Mouse (Mus musculus): Measurements from ENCODE around the gene Tenm2. TPM values are rescaled to one million over a fixed set of nuclear protein-coding genes. Genes with fewer than 3 reads are reported as not detected.

Tenm2 gene
- total RNA-seq, 2 experiments from 2014 or later = not detected

DNA sequence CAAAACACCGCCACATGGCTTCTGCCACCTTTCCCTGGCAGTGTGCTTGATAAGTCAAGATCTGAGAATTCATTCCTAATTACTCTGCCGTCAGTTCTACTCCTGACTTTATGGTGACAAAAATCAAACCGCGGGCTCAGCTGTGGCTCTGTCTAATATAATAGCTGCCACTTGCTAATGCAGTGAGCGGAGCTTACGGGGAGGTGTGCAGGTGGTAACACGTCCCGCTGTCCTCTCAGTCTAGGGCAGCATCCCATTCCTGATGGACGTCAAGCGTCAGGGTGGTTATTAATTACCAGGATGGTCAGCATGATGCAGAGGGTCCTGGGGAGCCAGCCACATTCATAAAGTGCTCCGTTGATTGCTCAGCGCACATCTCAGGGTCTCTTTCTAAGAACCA is 903.5 kb downstream of the Tenm2 start:
- ATAC-seq (replicated peaks; ENCODE audit: low FRiP score, poor library complexity, severe bottlenecking) = no peak

DNA sequence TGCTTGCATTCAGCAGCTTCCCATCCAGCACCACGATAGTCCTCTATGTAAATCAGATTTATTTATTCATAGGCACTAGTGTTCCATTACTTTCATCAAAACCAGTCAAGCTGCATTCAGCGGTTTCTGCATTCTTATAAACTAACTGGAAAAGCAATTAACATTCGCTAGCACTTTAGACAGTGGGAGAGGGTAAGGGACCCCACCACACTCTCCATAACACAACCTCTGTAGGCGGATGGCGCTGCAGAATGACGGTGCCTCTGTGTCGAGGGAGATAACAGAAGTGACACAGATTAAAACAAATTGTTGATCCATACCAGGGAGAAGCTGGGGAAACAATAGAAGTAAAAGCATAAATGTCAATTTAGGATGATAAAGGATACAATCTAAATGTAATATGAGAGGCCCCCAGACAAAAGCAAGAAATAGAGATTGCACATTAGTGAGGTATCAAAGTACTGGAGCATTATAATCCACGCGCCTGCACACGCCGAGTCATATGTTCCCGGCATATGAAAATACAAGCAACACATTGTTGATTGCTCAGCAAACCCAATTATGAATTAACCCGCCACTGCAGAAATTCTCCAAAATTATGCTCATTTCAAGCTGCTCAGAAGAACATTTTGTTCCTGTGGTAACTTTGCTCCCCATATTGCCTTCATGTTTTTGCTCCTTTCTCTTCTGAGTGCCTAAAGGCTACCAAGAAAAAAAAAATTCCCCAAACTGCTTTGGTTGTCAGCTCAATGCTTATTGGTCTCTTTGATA is 904.2 kb downstream of the Tenm2 start:
- no peak for ATAC-seq (replicated peaks; ENCODE audit: low FRiP score, poor library complexity, severe bottlenecking)

DNA sequence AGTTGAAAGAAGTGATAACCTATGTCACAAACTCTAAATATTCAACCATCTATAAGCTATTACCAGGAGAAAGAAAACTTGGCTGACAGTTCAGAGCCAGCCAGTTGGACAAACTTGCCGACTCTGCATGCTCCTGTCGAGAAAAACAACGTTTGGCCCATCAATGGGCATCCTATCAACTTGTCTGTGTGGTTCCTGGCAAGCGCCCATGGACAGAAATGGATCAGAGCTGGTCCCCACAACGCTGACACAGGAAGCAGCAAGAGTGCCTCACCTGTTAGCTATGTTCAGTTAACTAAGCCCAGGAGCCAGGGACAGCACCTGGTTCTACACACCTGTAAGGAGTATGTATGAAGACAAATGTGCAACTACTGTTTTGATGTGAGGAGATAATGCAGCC is 908.5 kb downstream of the Tenm2 start:
- ATAC-seq (replicated peaks; ENCODE audit: low FRiP score, poor library complexity, severe bottlenecking) = no peak

DNA sequence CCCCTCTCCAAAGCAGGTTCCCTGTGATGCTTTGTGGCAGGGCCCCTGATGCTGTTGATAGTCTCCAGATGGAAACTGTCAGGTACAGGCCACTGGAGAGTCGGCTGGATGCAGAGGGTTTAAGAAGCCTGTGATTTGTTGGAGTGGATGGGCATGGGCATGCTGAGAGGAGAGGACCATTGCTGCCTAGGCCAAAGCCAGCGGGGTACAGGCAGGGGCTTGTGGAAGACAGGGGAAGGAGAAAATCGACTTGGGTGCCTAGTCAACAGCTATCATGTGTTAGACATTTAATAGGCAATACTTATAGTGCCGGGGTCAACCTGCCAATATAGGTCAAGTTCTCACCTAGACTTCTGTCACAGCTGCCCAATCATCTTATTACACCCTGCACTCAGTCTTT is 926.4 kb downstream of the Tenm2 start:
- ATAC-seq (replicated peaks; ENCODE audit: low FRiP score, poor library complexity, severe bottlenecking) = no peak

DNA sequence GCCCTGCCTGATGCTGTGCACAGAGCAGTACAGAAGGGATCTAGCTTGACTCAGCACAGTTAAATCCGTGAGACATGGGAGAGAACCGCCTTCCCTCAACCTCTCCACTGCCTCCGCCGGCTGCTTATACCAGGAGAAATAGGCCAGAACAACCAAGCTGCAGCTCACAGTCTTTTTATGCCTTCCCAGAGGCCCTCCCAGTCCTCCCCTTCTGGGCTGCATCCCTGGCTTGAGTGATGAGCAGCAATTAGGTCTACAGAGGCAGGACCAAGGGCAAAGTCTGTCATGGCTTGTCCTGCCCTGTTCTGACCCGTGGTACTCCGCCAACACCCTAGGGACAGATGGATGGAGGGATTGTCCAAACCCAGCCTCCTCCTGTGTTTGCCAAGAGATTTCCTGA is 928.5 kb downstream of the Tenm2 start:
- ATAC-seq (replicated peaks; ENCODE audit: low FRiP score, poor library complexity, severe bottlenecking) = no peak

DNA sequence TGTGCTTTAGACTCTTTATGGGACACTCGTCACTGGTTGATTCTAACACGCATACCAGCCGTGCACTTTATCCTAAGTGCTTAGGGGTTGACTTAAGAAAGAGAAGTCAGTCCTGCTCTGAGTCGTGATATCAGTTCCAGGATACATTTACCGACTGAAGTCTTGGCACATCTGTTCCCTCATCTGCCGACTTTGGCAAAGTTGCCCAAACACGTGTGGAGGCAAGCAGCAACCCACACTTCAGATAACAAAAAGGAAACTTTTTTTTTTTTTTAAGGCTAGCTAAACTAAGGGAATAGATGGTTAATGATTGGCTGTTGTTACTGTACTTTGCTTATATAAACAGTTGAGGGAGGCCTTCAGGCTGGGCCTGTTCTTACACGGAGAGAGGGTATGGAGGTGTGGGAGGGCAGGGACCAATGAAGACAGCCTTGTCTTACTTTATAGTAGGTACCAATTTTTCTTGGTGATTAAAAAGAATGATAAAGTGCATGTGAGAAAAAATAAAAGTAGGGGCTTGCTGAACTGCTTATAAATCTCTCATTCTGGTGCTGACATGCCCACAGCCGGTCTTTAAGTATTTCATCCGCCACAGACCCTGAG is 930.3 kb downstream of the Tenm2 start:
- no peak for ATAC-seq (replicated peaks; ENCODE audit: low FRiP score, poor library complexity, severe bottlenecking)

DNA sequence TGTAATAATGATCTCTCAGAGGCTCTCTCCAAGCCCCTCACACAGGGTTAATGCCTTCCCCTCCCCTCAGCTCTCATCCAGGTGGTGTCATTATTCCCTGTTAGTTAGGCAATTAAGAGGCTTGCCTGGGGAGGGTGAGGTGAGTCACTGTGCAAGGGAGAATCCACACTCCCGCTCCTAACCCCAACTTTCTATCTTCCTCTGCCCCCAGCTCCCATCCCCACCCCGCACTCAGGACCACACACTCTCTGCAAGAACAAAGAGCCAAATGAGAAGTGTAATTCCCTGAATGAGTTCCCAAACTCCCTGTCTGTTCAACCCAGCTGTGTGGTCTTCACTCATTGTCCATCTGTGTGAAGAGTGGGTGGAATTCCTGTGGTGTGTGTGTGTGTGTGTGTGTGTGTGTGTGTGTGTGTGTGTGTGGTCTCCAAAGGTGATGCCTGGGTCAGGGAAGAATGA is 932.8 kb downstream of the Tenm2 start:
- ATAC-seq (replicated peaks; ENCODE audit: low FRiP score, poor library complexity, severe bottlenecking) = no peak

DNA sequence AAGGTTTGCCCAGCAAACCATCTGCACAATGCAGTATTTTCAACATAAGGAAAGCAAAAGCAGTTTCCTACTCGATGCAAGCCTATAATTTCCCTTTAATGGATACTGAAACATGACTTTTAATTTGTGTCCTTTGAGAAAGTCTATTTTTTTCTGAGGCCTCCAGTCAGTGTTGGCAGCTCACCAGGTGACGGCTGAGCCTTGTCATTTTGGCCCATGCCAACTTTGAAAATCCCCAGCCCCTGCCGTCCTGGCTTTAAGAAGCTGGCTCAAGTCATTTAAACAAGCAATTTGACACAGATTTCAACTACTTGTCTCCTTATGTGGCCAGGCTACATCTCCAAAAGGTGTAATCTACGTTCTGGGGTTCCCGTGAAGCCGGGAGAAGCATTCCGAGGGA is 933.7 kb downstream of the Tenm2 start:
- ATAC-seq (replicated peaks; ENCODE audit: low FRiP score, poor library complexity, severe bottlenecking) = no peak

DNA sequence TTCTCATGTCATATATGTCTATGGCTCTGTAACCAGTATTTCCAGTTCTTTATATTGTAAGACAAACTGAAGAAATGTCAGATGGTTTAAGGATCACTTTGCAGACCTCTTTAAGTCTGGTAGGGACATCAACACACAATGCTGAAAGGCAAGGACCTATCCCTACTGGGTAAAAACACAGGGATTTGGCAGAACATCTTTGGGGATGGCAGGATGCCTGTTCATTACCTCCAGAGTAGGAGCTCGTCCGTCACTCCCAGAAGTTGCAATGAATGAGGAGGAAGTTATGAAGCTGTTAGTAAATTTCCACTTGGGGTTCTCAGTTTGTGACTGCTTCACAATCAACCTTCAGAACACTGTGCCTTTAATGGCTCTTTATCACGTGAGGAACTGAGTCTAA is 939.2 kb downstream of the Tenm2 start:
- no peak for ATAC-seq (replicated peaks; ENCODE audit: low FRiP score, poor library complexity, severe bottlenecking)

DNA sequence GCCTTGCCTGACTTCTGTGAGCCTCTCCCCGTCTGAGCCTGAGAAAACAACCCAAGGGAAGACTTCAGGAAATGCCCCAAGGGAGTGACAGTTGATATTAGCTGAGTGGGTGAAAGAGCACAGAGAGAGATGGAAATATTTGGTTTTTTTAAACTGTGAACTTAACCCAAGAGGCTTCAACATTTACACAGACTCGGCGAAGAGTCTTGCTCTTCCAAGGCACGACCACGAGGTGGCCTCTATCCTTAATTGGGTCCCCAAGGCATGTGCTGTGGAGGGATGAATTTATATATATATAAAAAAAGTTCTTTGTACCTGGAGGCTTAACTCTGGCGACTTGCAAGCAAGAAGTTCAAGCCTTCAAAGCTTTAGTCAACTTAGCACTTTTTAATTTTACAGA is 943.6 kb downstream of the Tenm2 start:
- ATAC-seq (replicated peaks; ENCODE audit: low FRiP score, poor library complexity, severe bottlenecking) = no peak

DNA sequence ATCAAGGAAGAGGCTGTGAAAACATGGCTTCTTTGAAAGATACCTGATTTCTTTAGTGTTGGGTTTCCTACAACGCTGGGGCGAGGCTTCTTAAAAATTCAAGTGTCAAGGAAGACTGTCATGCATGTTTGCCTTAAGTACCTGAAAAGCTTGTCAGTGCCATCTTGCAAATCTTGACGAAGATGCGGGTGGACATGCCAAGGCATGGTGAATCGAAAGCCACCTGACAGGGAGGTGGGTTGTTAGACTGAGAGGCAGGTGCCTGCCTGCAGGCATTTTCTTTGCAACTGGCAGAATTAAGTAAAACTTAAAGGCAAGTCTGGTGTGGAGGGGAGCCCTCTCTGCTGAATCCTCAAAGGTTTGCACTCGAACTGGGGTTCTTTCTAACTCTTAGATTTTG is 949.5 kb downstream of the Tenm2 start:
- ATAC-seq (replicated peaks; ENCODE audit: low FRiP score, poor library complexity, severe bottlenecking) = no peak

DNA sequence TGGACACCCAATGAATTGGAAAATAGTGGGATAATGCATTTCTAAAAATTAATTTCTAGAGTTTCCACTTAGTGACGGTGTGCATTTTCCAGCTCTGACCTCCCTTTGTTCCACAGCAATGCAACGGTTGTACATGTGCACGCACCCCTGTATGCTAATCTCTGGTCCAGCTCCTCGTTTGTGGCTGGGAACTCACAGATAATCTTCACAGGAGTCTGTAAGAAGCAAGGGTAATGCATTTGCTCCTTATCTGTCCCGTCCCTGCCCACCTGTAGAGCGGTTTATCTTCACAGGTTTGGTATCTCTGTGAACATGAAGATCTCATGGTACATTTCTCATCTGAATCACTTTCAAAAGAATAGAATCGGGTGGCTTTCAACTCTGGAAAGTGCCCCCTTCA is 955.2 kb downstream of the Tenm2 start:
- ATAC-seq (replicated peaks; ENCODE audit: low FRiP score, poor library complexity, severe bottlenecking) = no peak

DNA sequence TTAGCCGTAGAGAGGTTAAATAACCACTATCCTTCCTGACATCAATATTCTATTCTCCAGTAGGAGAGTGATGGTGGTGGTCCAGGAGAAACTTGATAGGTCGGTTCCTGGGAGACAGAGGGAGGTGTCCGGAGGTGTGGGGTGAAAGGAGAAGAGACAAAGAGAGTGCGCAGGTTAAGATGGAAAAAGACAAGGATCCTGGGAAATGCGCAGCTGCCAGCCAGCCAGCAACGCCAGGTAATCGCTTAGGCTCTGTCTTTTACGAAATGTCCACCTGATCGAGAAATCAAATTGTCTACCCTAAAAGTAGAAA is 957.9 kb downstream of the Tenm2 start:
- no peak for ATAC-seq (replicated peaks; ENCODE audit: low FRiP score, poor library complexity, severe bottlenecking)

DNA sequence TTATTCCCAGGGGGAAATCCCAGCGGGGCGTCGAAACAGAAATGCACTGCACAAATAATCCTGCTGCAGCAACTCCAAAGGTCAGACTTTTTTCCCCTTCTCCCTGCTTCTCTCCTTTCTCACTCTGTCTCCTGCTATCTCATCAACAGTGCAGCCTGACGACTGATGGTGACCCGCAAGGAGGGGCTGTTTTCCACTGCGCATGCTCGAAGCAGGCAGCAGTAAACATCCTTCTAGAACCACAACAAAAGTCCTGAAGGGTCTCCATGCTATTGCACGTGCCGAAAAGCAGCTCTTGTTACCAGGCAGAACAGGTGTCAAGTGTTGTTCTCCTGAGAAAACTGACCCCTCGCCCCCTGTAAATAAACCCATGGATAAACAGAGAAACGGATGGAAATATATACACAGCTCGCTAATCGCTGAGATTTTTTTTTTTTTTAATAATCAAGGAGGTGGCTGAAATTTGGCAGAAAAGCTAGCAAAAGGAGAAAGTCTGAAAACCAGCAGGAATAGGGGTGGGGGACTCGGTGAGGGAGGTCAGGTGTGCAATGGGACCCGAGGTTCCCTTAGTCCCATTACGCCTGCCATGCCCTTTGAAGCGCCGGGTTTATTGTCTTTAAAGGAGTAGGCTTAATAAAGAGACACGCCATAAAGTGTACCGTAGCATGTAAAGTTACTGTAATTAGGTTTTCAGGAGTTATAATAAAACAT is 958.4 kb downstream of the Tenm2 start:
- no peak for ATAC-seq (replicated peaks; ENCODE audit: low FRiP score, poor library complexity, severe bottlenecking)

DNA sequence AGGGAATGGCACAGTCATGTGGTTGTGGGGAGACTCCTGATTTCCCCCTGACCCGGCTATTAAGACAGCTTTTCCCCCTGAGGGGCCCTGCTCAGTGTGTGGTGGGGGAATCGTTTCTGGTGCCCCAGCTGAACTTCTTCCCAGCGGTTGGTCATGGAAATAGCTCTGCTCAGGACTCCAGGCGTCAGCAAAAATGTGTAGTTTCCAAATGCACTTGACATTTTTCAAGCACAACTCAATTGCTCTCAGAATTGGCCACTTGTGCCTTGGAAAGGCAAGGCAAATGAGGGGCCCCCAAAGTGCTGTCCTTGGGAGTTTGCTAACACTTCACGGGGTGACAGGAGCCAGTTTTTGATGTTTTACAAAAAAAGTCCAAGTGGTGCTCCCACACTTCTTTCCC is 959.7 kb downstream of the Tenm2 start:
- ATAC-seq (replicated peaks; ENCODE audit: low FRiP score, poor library complexity, severe bottlenecking) = no peak

DNA sequence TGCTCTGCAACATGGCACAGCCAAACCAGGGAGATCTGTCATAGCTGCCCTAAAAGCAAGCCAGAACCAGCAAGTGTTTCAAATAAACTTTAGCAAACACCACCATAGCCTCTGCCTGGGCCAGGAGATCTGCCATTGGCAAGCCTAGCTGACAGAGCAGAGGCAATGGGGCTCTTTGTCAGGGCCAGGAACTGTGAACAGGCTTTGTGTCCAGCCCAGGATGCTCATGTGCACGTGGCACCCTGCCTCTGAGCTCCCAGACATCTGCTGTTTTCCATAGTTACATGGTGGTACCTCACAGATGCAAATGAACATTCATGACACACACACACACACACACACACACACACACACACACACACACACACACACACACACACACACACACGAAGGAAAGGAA is 963.6 kb downstream of the Tenm2 start:
- ATAC-seq (replicated peaks; ENCODE audit: low FRiP score, poor library complexity, severe bottlenecking) = no peak

DNA sequence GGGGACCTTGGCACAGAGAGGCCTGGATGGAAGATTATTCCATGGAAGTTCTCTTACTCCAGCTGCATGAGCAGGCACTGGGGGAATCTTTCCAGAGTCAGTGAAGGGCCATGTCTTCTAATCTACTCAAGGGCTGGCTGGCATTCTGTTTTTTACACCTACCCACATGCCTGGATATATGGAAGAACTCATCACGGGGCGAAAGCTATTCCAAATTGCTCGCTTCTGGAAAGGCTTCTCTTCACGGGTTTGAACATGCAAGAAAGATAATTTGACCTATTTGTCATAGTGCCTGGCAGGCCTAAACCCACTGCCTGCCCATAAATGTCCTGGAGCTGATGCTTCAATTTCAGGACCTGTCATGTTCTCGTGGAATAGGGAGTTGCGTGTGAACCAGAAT is 965.8 kb downstream of the Tenm2 start:
- no peak for ATAC-seq (replicated peaks; ENCODE audit: low FRiP score, poor library complexity, severe bottlenecking)

DNA sequence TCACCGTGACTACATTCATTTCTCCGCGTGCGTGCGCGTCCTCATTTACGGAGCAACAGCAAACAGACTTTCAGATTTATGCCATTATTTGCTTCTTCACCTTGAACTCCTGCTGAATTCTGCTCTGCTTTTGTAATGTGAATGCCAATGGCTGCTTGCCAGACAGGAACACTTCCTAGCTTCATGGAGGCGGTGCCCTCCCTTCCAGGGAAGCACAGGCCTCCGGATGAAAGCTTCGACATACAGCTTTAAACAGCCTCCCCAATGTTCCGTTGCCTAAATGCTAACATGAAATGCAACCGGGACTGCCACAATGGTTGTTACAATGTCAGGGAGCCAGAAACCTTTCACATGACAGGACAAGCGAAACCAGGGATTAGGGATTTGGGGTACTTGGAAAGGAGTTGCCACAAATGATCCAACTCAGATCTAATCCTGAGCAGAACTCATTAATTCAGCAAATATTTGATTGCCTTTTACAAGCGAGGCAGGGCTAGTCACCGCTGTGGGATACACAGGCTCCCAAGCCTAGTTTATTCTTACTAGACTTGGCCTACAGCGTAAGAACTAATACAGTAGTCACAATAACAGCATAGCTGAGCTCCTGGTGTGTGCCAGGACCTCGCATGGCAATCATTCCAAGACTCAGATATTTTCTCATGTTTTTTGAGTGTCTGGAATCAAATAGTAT is 970.8 kb downstream of the Tenm2 start:
- no peak for ATAC-seq (replicated peaks; ENCODE audit: low FRiP score, poor library complexity, severe bottlenecking)

DNA sequence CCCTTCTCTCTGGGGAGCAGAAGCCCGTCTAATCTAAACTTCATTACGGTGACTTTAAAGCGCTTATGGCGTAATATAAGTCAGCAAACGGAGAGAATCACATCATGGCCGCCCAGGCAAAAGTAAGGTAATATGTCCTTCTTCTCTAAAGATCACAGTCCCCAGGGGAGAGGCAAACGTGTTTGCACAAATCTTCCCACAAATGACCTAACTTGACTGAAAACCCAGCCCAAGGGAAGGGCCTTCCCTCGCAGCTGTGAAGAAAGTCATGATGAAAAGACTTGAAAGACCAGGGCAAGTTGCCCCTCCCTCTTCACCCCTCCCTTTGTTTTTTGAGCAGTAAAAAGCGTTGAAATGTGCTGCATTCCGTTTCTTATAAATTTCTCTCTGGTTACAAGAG is 971.9 kb downstream of the Tenm2 start:
- ATAC-seq (replicated peaks; ENCODE audit: low FRiP score, poor library complexity, severe bottlenecking) = no peak

DNA sequence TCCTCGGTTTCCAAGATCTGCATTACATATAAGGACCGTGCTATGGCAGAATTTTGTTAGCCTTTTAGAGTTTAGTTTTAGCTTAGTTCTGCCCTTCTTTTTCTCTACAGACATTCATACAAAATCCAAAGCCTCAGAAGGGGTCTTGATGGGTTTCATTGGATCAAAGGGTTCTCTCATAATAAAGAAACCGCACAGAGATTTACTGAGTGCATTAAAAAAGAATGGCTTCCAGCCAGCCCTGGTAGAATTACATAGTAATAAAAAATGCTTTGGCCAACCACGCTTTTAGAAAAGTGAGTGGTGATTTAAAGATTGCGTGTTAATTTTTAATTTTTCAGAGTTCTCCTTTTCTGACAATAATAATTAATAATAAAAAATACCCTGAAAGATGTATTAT is 978.6 kb downstream of the Tenm2 start:
- no peak for ATAC-seq (replicated peaks; ENCODE audit: low FRiP score, poor library complexity, severe bottlenecking)

DNA sequence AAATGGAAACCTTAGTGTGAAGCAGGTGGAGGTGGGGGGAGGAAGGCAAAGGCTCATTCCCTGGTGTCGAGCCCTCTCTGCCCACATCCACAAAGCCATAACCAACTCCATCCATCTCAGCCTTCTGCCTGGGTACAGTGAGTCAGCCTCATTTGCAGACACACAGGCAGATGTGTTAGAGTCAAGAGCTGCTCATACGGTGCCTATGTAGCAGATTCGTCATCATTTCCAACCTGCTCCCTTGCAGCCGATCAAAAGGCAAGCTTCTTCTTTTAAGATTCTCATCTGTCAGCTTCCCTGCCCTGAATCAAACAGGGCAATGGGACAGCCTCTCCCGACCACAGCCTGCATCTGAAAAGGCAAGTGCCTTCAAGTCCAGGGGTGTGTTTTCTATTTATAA is 979.0 kb downstream of the Tenm2 start:
- ATAC-seq (replicated peaks; ENCODE audit: low FRiP score, poor library complexity, severe bottlenecking) = no peak
